Mouse (Mus musculus): ENCODE measurements around the gene Lrp10. TPM values are rescaled to one million over a fixed set of nuclear protein-coding genes. Genes with fewer than 3 reads are reported as not detected.

Gene Lrp10
- polyA plus RNA-seq, 1 experiment from 2014 or later, result 49.3 TPM

DNA sequence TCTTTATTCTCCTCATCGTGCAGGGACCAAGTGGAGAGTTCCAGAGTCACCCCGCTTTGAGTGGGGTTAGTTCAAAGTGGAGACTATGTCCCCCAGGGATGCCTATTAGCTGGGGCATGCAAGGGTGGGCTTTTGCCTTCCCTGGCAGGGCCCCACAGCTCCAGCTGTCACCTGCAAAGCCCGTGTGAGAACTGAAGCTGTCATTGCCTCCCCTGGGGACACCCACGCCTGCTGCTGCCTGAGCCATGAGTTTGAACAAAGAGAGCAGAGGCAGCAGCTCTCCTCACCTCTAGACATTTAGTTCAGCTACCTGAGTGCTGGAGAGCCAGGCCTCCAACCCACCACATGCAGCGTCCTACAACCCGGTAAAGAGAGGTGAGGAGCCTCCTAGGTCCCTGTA is 16.7 kb downstream of the Lrp10 start:
- ATAC-seq (ENCODE audit: insufficient number of reproducible peaks, low FRiP score, low TSS enrichment, low read depth), result no peak

DNA sequence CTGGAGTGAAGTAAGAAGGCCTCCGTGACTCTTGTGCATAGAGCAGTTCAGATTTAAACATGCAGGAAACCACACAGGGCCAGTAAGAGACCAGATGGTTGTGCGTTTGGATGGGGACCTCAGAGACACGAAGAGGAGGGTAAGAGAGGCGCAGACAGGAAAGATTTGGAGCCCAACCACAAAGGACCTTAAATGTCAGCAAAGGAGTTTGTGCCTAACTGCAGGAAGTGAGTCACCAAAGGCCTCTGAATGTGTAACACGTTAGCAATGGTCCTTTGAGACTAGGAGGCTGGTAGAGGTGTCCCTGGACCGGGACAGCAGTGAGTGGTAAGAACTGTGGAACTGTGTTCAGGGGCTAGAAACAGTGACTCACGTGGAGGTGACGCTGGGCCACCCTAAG is 17.5 kb downstream of the Lrp10 start:
- Histone ChIP-seq H3K27ac (replicated peaks) (no peak overlapping the region), H3K4me1 (peaks cover 16% of the 10 kb centered on the region), H3K9ac (no peak overlapping the region), H3K4me3 (replicated peaks) (no peak overlapping the region), H3K4me2 (replicated peaks) (no peak overlapping the region), H3K27me3 (peaks cover 41% of the 10 kb centered on the region), H3K9me3 (replicated peaks) (no peaks in the 10 kb centered on the region), H3K36me3 (no peaks in the 10 kb centered on the region)
- WGBS, result 69% methylated on average over 8 of the region's 8 CpGs
- ATAC-seq (ENCODE audit: insufficient number of reproducible peaks, low FRiP score, low TSS enrichment, low read depth), result no peak

More for the DNA sequence above, 16.7 kb downstream of the Lrp10 start:
- Histone ChIP-seq H3K36me3 (no peaks in the 10 kb centered on the region), H3K4me1 (peaks cover 23% of the 10 kb centered on the region), H3K9me3 (replicated peaks) (no peaks in the 10 kb centered on the region), H3K9ac (no peak overlapping the region), H3K4me2 (replicated peaks) (no peak overlapping the region), H3K27me3 (peaks cover 41% of the 10 kb centered on the region), H3K4me3 (replicated peaks) (no peak overlapping the region), H3K27ac (replicated peaks) (no peak overlapping the region)
- 57% methylated on average over 6 of the region's 6 CpGs for WGBS

GRCm38 (mm10) chr14:54482498-54482897 is 18.6 kb downstream of the Lrp10 start:
- Histone ChIP-seq H3K9ac (no peak overlapping the region), H3K9me3 (replicated peaks) (no peaks in the 10 kb centered on the region), H3K4me2 (replicated peaks) (no peak overlapping the region), H3K4me3 (replicated peaks) (no peak overlapping the region), H3K4me1 (peaks cover 7% of the 10 kb centered on the region), H3K27ac (replicated peaks) (no peak overlapping the region), H3K36me3 (no peaks in the 10 kb centered on the region), H3K27me3 (peaks cover 34% of the 10 kb centered on the region)
- 38% methylated on average over 9 of the region's 9 CpGs for WGBS
- no peak for ATAC-seq (ENCODE audit: insufficient number of reproducible peaks, low FRiP score, low TSS enrichment, low read depth)

GRCm38 (mm10) chr14:54485899-54486298 is 22.0 kb downstream of the Lrp10 start:
- no peaks in the 10 kb centered on the region for H3K4me1 ChIP-seq
- no peak overlapping the region for H3K4me2 ChIP-seq (replicated peaks)
- no peak overlapping the region for H3K9ac ChIP-seq
- WGBS, result 91% methylated on average over 7 of the region's 7 CpGs
- no peak for ATAC-seq (ENCODE audit: insufficient number of reproducible peaks, low FRiP score, low TSS enrichment, low read depth)
- H3K27ac ChIP-seq (replicated peaks), result no peak overlapping the region
- H3K36me3 ChIP-seq, result no peaks in the 10 kb centered on the region
- H3K27me3 ChIP-seq, result no peaks in the 10 kb centered on the region
- H3K4me3 ChIP-seq (replicated peaks), result no peak overlapping the region
- no peaks in the 10 kb centered on the region for H3K9me3 ChIP-seq (replicated peaks)

- Histone ChIP-seq H3K36me3 (no peaks in the 10 kb centered on the region), H3K27me3 (no peaks in the 10 kb centered on the region), H3K9me3 (replicated peaks) (no peaks in the 10 kb centered on the region), H3K4me3 (replicated peaks) (no peak overlapping the region), H3K27ac (replicated peaks) (no peak overlapping the region), H3K4me2 (replicated peaks) (no peak overlapping the region), H3K9ac (no peak overlapping the region), H3K4me1 (no peaks in the 10 kb centered on the region)
- 75% methylated on average over 2 of the region's 2 CpGs for WGBS
- no peak for ATAC-seq (ENCODE audit: insufficient number of reproducible peaks, low FRiP score, low TSS enrichment, low read depth)
These were observed 23.8 kb downstream of the Lrp10 start for GRCm38 (mm10) chr14:54487732-54488131.

- H3K4me2 ChIP-seq (replicated peaks), result no peak overlapping the region
- H3K36me3 ChIP-seq, result no peaks in the 10 kb centered on the region
- ATAC-seq (ENCODE audit: insufficient number of reproducible peaks, low FRiP score, low TSS enrichment, low read depth), result no peak
- H3K9ac ChIP-seq, result no peak overlapping the region
- no peak overlapping the region for H3K4me3 ChIP-seq (replicated peaks)
- no peaks in the 10 kb centered on the region for H3K9me3 ChIP-seq (replicated peaks)
- H3K27ac ChIP-seq (replicated peaks), result no peak overlapping the region
- no peaks in the 10 kb centered on the region for H3K27me3 ChIP-seq
- no peaks in the 10 kb centered on the region for H3K4me1 ChIP-seq
These were observed 24.4 kb downstream of the Lrp10 start for GRCm38 (mm10) chr14:54488350-54488749.

DNA sequence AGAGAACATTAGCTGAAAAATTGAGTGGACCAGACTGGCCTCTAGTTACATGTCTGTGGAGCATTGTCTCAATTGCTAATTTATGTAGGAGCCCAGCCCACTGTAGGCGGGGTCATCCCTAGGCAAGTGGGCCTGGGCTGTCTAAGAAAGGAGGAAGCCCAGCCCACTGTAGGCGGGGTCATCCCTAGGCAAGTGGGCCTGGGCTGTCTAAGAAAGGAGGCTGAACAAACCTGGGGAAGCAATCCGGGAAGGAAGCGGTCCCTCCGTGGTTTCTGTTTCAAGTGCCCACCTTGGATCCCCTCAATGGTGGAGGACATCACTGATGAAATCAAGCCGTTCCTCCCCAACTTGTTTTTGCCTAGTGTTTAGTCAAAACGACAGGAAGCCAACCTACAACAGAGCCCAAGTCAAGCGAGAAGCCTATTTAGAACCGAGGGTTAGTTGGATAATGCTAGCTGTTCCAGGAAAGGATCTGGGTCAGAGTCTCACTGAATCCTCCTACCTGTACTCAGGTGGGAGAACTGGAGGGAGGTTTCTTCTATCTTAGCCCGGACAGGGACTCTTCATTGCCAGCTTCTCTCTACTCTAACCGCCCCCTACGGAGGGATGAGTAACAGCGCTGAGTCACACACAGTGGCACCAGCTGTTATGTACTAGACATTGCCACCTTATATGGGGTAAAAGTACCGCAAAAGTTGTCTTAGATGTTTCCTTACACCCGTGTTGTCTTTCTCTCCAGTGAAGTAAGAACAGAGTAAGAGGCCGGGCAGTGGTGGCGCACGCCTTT is 28.6 kb downstream of the Lrp10 start:
- 66% methylated on average over 18 of the region's 18 CpGs for WGBS
- no peak overlapping the region for H3K27ac ChIP-seq (replicated peaks)
- H3K36me3 ChIP-seq, result no peaks in the 10 kb centered on the region
- no peak overlapping the region for H3K9ac ChIP-seq
- H3K4me3 ChIP-seq (replicated peaks), result no peak overlapping the region
- H3K9me3 ChIP-seq (replicated peaks), result no peaks in the 10 kb centered on the region
- H3K4me2 ChIP-seq (replicated peaks), result no peak overlapping the region
- H3K4me1 ChIP-seq, result no peaks in the 10 kb centered on the region
- H3K27me3 ChIP-seq, result no peaks in the 10 kb centered on the region
- no peak for ATAC-seq (ENCODE audit: insufficient number of reproducible peaks, low FRiP score, low TSS enrichment, low read depth)

DNA sequence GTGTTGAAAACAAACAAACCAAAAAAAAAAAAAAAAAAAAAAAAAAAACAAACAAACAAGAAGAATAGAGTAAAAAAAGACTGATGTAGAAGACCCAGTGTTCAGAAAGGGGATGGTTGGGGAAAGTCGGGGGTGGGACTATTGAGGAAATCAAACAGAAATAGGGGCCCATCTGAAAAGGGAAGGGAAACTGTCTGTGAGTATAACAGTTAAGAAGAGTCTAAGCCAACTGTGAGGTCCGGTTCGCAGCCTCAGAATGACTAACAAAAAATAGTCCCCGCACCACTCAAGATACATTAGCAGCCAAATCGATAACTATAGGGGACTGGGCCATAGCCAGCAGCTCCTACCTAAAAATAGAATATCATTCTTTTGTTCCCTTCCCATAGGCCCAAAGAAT is 29.3 kb downstream of the Lrp10 start:
- Histone ChIP-seq H3K27me3 (no peaks in the 10 kb centered on the region), H3K4me1 (no peaks in the 10 kb centered on the region), H3K9ac (no peak overlapping the region), H3K4me2 (replicated peaks) (no peak overlapping the region), H3K4me3 (replicated peaks) (no peak overlapping the region), H3K9me3 (replicated peaks) (no peaks in the 10 kb centered on the region), H3K27ac (replicated peaks) (no peak overlapping the region), H3K36me3 (no peaks in the 10 kb centered on the region)
- ATAC-seq (ENCODE audit: insufficient number of reproducible peaks, low FRiP score, low TSS enrichment, low read depth), result no peak
- WGBS, result 94% methylated on average over 5 of the region's 5 CpGs

DNA sequence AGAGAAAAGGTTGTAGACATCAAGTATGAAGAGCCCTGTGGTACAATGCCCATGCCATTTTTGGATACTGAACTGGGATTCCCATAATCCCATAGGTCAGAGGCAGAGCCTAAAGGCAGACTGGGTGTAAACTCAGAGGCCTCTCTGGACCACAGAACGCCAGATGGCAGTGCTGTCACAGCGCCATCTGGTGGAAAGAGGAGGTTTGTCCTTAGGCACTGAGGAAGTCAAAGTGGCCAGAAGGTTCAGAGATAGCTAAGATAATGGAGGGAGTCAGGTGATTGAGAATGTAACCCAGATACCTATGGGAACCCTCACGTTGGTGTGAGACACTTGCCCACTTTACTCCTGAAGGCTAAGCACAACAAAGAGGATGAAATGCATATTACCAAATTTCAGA is 30.3 kb downstream of the Lrp10 start:
- H3K36me3 ChIP-seq, result no peaks in the 10 kb centered on the region
- 4% methylated on average over 3 of the region's 3 CpGs for WGBS
- no peak for ATAC-seq (ENCODE audit: insufficient number of reproducible peaks, low FRiP score, low TSS enrichment, low read depth)
- no peaks in the 10 kb centered on the region for H3K9me3 ChIP-seq (replicated peaks)
- no peaks in the 10 kb centered on the region for H3K4me1 ChIP-seq
- no peak overlapping the region for H3K4me2 ChIP-seq (replicated peaks)
- no peak overlapping the region for H3K4me3 ChIP-seq (replicated peaks)
- H3K27me3 ChIP-seq, result no peaks in the 10 kb centered on the region
- H3K9ac ChIP-seq, result no peak overlapping the region
- no peak overlapping the region for H3K27ac ChIP-seq (replicated peaks)

GRCm38 (mm10) chr14:54496706-54497105 is 32.8 kb downstream of the Lrp10 start:
- Histone ChIP-seq H3K9ac (no peak overlapping the region), H3K4me1 (no peaks in the 10 kb centered on the region), H3K4me2 (replicated peaks) (no peak overlapping the region), H3K36me3 (no peaks in the 10 kb centered on the region), H3K27me3 (no peaks in the 10 kb centered on the region), H3K9me3 (replicated peaks) (no peaks in the 10 kb centered on the region), H3K27ac (replicated peaks) (no peak overlapping the region), H3K4me3 (replicated peaks) (no peak overlapping the region)
- 88% methylated on average over 14 of the region's 14 CpGs for WGBS
- ATAC-seq (ENCODE audit: insufficient number of reproducible peaks, low FRiP score, low TSS enrichment, low read depth), result no peak

DNA sequence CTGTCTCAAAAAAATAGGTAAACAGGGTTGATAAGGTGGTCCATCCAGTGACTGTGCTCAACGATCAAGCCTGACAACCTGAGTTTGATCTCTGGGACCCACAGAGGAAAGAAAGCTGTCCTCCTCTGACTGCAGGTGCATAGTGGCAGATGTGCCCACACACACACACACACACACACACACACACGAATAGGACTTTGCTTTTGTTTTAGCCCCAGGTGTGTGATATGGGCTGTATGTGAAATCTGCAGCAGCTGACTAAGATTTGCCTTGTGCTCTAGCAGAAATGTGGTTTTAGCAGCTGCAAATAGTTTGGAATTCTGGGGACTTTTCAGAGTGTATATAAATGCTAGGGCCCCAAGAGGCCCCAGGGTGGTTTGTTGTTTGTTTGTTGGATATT is 35.4 kb downstream of the Lrp10 start:
- Histone ChIP-seq H3K27ac (replicated peaks) (no peak overlapping the region), H3K36me3 (no peaks in the 10 kb centered on the region), H3K4me2 (replicated peaks) (no peak overlapping the region), H3K27me3 (no peaks in the 10 kb centered on the region), H3K9me3 (replicated peaks) (no peaks in the 10 kb centered on the region; the same call in 1 of the 2 replicates), H3K4me3 (replicated peaks) (no peak overlapping the region), H3K9ac (no peak overlapping the region), H3K4me1 (no peaks in the 10 kb centered on the region)
- 78% methylated on average over 2 of the region's 2 CpGs for WGBS
- no peak for ATAC-seq (ENCODE audit: insufficient number of reproducible peaks, low FRiP score, low TSS enrichment, low read depth)

GRCm38 (mm10) chr14:54501365-54501764 is 37.4 kb downstream of the Lrp10 start:
- no peak overlapping the region for H3K27ac ChIP-seq (replicated peaks)
- H3K4me1 ChIP-seq, result no peaks in the 10 kb centered on the region
- WGBS, result 53% methylated on average over 2 of the region's 2 CpGs
- H3K4me2 ChIP-seq (replicated peaks), result no peak overlapping the region
- no peaks in the 10 kb centered on the region for H3K27me3 ChIP-seq
- ATAC-seq (ENCODE audit: insufficient number of reproducible peaks, low FRiP score, low TSS enrichment, low read depth), result no peak
- H3K9me3 ChIP-seq (replicated peaks), result no peaks in the 10 kb centered on the region; the same call in 1 of the 2 replicates
- H3K36me3 ChIP-seq, result 0 out of 2 replicates have a peak, but pooled peaks cover 2% of the 10 kb centered on the region
- H3K4me3 ChIP-seq (replicated peaks), result no peak overlapping the region
- H3K9ac ChIP-seq, result no peak overlapping the region
